Mouse (Mus musculus): ENCODE data around the gene Slc12a6.

Gene Slc12a6

DNA sequence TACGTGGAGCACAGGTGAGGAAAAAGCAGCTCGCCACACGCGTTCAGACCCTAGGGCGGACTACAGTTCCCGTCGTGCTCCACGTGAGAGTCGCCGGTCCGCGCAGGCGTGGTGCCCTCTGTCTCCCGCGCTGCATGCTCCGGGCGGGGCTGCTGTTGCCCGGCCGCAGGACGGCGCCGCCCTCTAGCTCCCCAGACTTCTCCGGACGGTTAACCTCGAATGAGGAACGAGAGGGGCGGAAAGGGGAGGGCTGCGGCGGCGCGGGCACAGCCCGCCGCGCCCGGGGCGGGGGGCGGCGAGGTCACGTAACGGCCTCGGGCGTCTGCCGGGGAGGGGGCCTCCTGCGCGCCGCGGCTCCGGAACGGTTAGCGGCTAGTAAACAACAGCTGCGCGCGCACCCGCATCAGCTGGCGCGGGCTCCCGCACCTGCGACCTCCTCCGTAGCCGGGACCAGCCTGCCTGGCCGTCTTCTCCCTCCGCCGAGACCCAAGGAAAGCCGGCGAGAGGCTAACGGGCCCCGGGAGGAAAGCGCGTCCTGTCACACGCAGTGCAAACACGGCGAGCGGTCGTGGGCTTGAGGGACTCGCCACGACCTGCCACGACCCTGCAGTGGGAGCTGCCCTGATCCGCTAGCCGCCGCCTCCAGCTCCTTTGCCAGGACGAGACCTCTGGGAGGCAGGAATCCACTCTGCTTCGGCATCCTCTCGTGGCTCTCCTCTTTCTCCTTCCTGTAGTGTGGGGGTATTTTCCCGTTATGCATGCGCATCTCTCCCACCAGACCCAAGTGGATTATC, at the start of gene Slc12a6:
TSS of gene Slc12a6 (plus strand) at position 378 of the 794 bp plus-strand sequence.
- peak; percentile 92 to 95 for DNase-seq

DNA sequence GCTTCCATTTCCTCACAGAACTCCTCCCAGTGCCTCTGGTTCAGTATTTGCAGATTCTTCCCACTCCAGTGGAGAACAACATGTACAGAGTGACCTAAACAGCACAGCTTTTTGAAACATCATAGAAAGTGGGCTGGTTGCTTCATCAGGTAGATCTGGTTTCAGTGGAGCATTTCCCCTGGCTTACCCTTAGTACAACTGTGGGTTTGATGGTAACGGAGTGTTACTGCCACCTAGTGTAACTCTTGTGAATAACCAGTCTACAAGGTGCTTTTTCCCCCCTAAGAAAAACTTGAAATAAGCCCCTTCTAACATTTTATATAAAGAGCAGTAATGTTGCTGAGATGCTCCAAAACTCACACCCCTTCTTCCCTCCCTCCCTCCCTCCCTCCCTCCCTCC, 49.6 kb upstream of the Slc12a6 start:
- DNase-seq, result no peak

DNA sequence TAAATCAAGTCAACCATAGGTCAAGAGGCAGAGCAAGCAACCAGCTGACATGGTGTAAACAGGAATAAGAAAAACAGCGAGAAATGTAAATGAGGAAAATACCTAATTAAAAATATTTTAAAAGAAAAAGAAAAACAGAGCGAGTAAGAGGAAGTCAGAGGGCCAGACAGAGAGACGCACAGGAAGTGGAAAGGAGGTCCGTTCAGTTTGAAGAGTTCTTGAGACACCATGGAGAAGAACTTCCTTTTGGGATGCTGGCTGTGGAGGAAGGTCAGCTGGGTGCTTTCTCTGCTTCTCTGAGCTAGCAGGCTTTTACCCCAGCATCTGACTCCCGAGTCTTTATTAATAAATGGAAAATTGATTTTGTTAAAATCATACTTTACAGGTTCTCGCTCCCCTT, 48.0 kb upstream of the Slc12a6 start:
- no peak for DNase-seq

DNA sequence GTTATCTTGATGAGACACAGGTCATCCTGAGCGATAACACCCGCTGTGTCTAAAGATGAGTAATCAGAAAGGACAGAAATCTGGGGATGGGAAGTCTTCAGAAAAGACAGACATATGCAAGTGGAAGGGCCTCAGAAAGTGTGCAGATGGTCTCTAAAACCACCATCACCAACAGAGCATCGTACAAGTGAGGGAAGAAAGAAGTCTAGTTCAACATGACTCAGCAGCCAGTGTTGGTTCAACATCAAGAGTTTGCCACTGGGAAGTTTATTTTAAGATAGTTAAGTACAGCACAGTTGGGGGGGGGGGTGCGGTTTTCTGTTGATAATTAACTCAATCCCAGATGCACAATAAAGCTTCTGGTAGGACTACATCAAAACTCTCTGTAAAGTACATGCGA, 44.7 kb upstream of the Slc12a6 start:
- DNase-seq, result no peak

DNA sequence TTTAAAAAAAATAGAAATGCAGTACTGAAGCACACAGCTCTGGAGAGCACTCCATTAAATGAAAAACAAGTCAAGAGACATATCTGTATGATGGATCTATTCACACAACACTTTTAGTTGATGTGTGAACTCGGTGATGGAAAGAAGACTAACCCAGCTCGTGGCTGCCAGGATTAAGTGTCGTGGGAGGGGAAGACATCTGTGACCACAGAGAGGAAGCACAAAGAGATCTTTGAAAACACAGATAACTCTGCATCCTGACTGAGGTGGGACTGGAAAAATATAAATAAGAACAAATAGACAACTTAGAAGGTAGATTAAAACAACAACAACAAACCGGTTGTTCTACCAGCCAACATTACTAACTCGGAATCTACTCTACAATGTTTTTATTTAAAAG, 43.0 kb upstream of the Slc12a6 start:
- DNase-seq, result no peak

DNA sequence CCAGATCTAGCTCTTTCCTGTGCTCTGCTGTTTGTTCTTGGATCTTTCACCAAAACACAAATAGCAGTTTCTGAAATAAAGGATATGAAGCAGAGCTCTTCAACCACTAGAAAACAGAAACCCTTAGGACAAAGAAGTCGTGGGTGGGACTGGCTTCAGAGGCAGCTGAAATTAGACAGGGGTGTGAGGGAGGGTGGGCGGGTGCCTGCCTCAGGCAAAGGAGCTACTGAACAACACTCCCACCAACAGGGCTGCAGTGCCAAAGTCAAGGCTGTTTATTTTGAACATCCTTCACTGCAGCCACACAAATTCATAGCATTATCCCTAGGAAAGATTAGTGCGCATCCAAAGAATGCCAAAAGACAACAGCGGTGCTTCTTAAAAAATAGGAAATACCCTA, 41.3 kb upstream of the Slc12a6 start:
- no peak for DNase-seq

DNA sequence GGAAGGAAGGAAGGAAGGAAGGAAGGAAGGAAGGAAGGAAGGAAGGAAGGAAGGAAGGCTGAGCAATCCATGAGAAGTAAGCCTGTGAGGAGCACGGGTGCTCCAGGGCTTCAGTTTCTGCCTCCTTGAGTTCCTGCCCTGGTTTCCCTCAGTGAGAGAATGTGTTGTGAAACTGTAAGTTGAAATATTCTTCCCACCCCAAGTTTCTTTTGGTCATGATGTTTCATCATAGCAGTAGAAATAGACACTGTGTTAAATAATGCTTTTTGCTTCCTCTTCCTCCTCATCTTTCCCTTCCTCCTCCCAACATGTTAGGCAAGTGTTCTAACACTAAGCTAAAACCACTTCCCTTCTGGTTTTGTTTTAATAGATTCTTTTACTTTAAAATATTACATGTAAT, 33.0 kb upstream of the Slc12a6 start:
- DNase-seq, result no peak

DNA sequence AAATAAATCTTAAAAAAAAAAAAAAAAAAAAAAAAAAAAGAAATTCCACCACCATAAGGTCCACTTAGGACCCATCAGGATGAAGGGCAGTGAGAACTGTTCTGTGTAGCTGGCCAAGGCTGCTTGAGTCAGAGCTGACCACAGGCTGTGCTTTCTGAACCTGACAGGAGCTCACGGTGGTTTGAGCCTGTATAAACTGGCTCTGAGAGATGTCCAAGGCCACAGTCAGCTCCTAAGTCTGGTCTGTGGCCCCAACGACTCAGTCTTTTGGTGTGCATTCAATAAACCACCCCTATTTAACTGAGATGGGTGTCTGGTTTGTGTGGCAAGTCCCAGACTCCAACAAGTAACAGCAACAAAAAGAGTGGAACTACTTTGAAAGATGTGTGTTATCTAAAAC, 29.0 kb upstream of the Slc12a6 start:
- DNase-seq, result no peak

DNA sequence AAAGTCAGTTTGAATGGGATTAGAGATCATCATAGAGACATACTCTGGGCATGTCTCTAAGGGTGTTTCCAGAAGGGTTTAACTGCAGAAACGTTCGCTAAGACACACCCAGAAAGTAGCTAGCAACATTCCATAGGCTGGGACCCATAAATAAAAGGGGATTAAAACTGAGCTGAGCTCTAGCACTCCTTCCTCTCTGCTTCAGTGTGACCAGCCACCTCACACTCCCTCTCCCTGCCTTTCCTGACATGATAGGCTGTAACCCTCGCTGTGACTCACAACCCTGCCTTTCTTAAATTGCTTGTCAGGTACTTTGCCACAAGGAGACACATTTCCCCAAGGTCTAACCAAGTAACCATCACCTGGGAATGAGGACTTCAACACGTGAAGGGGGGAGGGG, 27.6 kb upstream of the Slc12a6 start:
- no peak for DNase-seq

DNA sequence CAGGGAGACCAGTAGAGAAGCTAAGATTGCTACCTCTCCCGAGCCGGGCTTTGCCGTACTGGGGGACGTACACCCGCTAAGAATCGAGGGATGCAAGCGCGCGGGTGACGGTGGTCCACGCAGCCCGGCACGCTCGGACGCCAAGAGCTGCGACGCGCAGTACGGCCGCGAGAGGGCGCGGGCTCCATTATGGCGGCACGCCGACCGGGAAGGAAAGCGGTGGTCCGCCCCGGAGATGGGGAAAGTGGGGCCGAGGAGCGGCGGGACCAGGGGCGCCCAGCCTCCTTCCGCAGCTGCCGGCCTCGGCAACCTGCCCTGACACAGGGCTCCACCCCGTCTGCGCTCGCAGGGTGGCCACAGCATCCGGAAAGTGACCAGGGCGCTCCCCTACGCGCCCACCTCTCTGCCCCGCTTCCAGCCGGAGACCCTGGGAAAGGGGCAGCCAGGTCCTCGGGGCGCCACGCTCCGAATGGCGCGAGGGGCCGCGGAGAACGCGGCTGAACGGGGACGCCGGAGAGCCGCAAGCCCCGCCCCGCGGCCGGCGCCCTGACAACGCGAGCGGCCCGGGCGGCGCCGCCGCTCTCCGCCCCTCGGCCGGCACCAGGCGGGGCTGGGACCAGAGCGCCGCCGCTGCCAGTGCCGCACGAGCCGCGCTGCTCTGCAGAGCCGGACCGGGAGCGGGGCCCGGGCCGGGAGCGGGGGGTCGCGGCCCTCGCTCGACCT, 26.3 kb upstream of the Slc12a6 start, which contains the start of gene Lpcat4:
TSS of gene Lpcat4 (plus strand) at position 257 of the 723 bp plus-strand sequence.
- peak; percentile 88 to 89 for DNase-seq

DNA sequence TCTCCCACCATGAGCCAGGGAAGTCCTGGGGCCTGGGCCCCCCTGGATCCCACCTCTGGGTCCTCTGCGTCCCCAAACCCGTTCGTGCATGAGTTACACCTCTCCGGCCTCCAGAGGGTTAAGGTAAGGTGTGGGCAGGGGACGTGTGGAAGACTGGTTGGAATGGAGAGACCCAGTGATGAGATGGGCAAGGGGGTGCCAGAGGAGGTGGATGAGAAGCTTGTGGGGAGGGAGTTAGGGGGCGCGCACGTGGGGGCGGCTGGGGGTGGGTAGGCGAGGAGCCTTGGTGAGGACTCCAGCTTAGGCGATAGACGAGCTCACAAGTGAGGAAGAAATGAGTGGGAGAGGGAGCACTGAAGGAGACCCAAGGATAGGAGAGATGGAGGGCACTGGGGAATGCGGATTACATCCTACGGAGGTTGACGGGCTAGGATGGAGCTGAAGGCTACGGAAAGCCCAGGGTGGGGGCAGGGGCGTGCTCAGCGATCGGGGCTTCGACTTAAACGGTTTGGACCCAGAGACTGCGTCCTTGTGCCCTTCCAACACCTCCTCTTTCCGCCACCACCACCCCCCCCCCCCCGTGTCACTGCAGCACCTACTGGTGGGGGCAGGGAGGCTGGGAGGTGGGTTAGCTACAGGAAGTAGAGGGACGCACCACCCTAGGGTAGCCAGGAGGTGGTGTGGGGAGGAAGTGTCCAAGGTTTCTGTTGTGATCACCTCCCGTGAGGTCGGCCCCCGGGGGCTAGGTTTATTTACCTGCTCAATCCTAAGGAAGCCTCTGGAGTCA, 25.5 kb upstream of the Slc12a6 start:
- peak; percentile 31 to 55 for DNase-seq

DNA sequence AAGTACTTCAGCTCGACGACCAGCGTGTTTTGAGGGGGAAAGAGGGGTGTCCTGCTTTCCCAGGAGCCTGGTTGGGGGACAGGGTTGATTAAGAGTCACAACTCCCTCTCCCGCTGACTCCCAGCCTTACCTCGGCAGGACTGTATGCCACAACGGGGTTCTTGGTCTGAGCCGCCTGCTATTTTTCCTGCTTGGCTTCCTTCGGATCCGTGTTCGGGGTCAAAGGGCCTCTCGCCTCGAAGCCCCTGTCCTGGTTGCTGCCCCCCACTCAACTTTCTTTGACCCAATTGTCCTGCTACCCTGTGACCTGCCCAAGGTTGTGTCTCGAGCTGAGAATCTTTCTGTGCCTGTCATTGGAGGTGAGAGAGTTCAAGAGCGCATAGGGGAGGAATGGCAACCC, 23.8 kb upstream of the Slc12a6 start:
- no peak for DNase-seq

DNA sequence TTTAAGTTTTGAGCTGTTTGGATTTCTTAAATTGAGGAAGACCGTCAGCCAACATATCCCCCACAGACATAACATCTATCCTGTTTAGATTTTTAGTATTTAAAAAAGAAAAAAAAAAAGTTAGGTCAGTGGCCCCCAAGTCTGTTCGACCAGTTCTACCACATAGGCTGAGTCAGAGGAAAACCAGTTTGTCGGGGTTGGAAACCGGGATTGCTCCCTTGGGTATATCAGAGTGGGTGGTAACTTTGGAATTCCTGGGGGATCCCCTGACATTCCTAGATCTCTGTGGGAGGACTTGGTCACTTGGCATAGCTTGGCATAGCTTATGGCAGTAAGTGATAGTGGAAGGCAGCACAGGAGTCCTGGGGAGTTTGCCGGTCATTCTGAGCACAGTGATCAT, 20.3 kb upstream of the Slc12a6 start:
- no peak for DNase-seq

DNA sequence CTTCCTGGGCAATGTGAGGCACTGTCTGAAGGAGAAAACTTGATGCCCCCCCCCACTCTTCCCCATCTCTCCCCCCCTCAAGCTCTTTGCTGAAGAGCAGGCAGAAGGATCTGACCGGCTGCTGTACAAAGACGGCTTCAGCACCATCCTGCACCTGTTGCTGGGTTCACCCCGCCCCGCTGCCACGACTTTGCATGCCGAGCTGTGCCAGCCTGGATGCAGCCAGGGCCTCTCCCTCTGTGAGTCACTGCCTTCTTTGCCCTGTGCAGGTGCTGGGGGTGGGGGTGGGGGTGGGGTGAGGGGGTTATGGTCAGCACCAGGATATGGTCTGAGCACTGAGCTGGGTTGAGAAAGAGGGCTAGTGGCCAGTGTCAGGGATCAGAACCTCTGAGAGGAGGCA, 19.4 kb upstream of the Slc12a6 start:
- DNase-seq, result no peak

DNA sequence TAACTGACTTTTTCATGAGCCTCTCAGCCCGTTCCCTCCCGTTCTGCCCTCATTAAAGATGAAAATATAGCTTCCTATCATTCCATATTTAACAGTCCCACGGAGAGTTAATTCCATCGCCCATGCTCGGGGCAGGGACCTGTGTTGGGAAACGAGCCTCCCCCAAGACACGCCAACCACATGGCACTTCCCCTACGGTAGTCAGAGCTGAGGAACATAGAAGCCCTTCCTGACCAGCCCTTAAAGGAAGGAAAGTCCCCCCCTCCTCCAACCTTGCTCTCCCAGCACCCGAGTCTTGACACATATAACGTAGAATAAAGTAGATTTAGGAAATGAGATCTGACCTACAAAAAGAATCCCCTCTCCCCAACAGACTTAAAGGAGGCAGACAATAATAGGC, 18.3 kb upstream of the Slc12a6 start:
- no peak for DNase-seq

DNA sequence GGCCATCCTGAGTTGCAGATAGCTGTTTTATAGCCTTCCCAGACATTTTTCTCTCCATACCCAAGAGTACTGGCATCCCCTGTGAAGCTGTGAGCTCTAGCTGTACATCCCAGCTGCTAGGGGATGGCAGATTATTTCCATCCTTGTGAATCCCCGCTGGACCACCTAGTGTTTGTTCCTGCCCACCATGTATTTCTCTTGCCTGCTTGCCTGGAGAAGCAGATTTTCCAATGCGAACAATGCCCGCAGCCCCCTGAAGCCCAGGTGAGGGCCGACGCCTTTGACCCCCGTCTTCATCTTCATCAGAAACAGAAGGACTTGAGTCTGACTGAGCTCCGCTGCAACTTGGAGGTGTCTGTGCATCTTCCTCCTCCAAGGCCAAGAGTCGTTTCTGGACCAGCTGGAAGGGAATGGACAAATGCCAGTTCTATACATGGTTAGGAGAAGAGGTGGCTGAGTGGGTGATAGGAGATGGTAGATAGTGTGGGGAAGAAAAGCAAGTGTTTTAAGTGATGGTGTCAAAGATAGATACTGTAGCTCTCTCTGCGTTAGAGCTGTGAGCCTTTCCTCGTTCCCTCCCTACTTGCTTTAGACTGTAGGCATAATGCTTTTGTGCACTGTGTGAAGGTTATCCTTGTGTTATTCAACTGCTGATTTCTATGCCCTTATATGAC, 15.7 kb upstream of the Slc12a6 start:
- DNase-seq, result no peak

DNA sequence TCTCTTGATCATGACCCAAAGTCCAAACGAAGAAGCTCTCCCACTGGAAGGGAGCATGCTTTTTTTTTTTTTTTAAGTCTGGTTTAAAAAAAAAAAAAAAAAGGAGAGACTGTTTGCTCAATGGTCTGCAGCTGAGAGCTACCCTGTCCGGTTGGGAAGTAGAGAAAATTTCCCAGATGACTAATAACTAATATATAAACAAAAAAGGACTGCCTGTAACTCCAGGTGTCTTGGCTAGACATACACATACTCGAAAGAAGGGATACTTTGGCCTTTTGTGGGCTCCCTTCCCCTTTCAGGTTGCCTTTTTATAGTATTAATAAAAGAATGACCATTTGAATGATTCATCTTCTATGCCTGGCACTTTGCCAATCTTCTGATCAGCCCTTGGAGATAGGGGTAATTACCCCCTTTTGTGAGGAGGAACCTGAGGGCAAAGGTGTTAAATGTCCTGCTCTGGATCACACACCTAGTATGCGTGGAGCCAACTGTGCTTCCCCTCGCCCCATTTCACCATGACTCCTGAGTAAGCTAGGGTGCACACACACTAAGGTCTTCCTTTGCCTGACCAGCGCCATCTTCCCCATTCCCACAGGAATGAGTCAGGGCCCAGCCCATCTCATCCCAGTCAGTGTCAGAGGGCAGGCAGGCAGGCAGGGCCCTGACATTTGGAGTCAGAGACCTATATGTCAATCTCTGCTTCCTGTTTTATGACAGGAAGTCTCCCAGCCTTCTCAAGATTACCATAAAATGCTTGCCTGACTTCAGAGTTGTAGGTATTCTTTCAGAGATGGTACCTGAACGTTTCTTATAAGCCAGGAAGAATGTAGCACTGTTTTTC, 10.7 kb upstream of the Slc12a6 start:
- DNase-seq, result no peak

DNA sequence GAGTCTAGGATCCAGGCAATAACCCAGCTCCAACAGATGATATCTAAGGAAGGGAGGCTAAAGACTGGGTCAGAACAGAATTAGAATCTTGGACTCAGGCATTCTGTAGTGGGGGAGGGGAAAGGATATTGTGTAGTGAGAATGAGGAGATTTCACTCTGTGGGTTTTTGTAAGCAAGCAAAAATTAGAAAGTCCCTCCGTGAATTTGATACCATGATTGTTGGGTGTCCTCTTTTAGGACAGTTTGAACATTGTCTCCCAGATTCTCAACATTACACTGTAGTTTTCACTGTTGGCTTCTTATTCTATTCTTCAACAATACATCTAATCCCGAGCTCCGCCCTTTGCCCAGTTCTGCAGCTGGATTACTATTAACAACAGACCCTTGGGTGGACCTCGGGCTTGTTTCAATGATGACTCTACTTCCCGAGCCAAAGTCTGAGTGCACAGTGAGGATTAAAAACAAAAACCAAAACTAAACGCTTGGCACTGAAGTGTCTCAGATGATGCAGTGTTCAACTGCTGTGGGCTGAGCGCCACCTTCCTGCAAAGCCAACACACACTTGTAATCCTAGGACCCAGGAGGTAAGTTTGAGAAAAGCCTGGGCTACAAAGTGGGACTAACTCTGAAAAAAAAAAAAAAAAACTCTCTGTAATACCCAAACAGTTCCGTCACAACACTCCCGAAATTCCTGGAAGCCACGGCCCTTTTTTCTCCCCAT, 6.2 kb upstream of the Slc12a6 start, which contains the start of gene Nutm1:
TSS of gene Nutm1 (minus strand) at position 51 of the 722 bp plus-strand sequence.
- no peak for DNase-seq

DNA sequence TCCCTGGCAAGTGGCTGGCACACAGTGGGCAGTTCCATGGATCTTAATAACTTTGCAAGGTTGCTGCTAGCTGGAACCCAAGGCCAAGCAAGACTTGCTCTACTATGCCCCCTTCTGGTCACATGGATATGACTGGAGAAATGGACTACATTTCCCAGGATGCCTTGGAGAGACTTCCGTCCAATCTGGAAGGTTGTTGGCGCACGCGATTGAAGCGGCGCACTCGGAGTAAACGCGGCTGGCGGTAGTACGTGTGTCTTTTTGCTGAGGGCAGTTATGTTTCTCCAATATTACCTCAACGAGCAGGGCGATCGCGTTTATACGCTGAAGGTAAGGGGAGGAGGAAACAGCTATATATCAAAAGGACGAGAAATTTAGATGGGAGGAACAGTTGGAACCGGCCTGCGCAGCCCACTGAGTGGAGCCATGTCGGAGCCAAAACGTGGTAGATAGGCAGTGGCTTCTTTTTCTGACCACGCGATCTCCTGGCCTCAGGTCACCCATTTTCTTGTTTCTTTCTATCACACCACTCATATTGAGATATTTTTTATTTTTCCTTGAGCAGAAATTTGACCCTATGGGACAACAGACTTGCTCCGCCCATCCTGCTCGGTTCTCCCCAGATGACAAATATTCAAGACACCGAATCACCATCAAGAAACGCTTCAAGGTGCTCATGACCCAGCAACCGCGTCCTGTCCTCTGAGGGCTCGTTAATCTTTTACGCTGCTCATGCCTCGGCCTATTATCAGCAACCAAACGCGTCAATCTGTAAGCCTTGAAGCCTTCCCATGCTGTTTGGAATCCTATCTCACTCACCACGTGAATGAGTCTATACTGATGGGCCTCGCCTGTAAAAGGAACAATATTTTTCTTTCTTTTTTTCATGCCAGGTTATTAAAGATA, 3.6 kb upstream of the Slc12a6 start, which contains the start of gene Nop10:
TSS of gene Nop10 (plus strand) at position 179 of the 906 bp plus-strand sequence.
- DNase-seq, result peak; percentile 76 to 78

DNA sequence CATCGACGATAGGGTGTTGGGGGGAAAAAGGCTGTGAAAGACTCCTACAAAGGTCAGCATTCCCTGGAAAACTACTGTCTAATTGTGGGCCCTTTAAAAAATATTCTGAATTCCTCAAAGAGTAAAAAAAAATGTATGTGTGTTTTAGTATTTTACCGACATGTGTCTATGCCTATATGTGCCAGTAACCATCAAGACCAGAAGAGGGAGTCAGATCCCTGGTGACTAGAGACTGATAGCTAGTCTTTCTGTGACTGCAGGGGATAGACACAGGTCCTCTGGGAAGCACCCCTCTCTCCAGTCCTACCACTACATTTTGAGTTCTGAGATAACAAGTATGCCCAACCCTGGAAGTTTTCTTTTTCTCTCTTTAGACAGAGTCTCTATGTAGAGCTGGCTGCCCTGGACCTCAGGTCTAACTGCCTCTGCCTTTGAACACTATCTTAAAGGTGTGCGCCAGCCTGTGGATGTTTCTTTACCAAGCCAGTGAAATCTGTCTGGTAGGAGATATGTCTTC, 2.8 kb upstream of the Slc12a6 start:
- no peak for DNase-seq
